Mouse (Mus musculus) heart, adult 8-10 months (tissue): ENCODE data around the gene Atoh8. TPM values are rescaled to one million over a fixed set of nuclear protein-coding genes. Genes with fewer than 3 reads are reported as not detected.

ENCODE experiments used
- DNase-seq: peaks from one replicate; pipeline ENCODE4 v3.0.0; 2022; ENCODE audit warnings: low spot score
- total RNA-seq, 4 experiments: library from RNA; stranded (reverse); gene quantifications; 2 replicates each; pipeline ENCODE4 v1.2.4; 2022

Gene Atoh8
- total RNA-seq, 4 experiments from 2014 or later, result 9.6 to 10.9 (median 10.1) TPM

GRCm38 (mm10) chr6:72190577-72190976 lies 44.8 kb downstream of the Atoh8 start:
- no peak for DNase-seq

- no peak for DNase-seq
These were observed 45.3 kb downstream of the Atoh8 start for GRCm38 (mm10) chr6:72190120-72190519.

- DNase-seq, result peak; percentile 48
These were observed 46.1 kb downstream of the Atoh8 start for GRCm38 (mm10) chr6:72189061-72189863.

GRCm38 (mm10) chr6:72186809-72187208 lies 48.6 kb downstream of the Atoh8 start:
- no peak for DNase-seq

- peak; percentile 83 for DNase-seq
These were observed 49.4 kb downstream of the Atoh8 start for GRCm38 (mm10) chr6:72185893-72186490.

GRCm38 (mm10) chr6:72184576-72184975 lies 50.8 kb downstream of the Atoh8 start:
- no peak for DNase-seq

GRCm38 (mm10) chr6:72179562-72180502 lies 55.5 kb downstream of the Atoh8 start:
- DNase-seq, result no peak

- DNase-seq, result no peak
These were observed 56.4 kb downstream of the Atoh8 start for GRCm38 (mm10) chr6:72179006-72179405.

- no peak for DNase-seq
These were observed 58.0 kb downstream of the Atoh8 start for GRCm38 (mm10) chr6:72177417-72177816.

- DNase-seq, result no peak
These were observed 59.4 kb downstream of the Atoh8 start for GRCm38 (mm10) chr6:72176004-72176403.

GRCm38 (mm10) chr6:72175419-72175818 lies 60.0 kb downstream of the Atoh8 start:
- no peak for DNase-seq

GRCm38 (mm10) chr6:72173350-72173749 lies 62.0 kb downstream of the Atoh8 start:
- DNase-seq, result no peak

GRCm38 (mm10) chr6:72171391-72171790 lies 64.0 kb downstream of the Atoh8 start:
- DNase-seq, result no peak

- DNase-seq, result no peak
These were observed 69.5 kb downstream of the Atoh8 start for GRCm38 (mm10) chr6:72165907-72166306.

- DNase-seq, result peak; percentile 89
These were observed 70.8 kb downstream of the Atoh8 start for GRCm38 (mm10) chr6:72164321-72165275.

- DNase-seq, result peak; percentile 85
These were observed 73.1 kb downstream of the Atoh8 start for GRCm38 (mm10) chr6:72162155-72162890.

- no peak for DNase-seq
These were observed 73.6 kb downstream of the Atoh8 start for GRCm38 (mm10) chr6:72161751-72162150.

GRCm38 (mm10) chr6:72160991-72161390 lies 74.4 kb downstream of the Atoh8 start:
- DNase-seq, result no peak

- DNase-seq, result no peak
These were observed 75.4 kb downstream of the Atoh8 start for GRCm38 (mm10) chr6:72159861-72160395.
